Mouse (Mus musculus): ENCODE measurements around the gene Ripk4. TPM values are rescaled to one million over a fixed set of nuclear protein-coding genes. Genes with fewer than 3 reads are reported as not detected.
A peak's percentile ranks its signal among the peaks of the same experiment; 100 is the strongest.

Ripk4 gene
- polyA plus RNA-seq, 1 experiment from 2014 or later: 0.53 TPM

- Histone ChIP-seq H3K4me2 (peak overlapping the region; percentile 68), H3K27ac (no peak overlapping the region), H3K9ac (peak overlapping the region; percentile 56; the same call in 1 of the 2 replicates), H3K36me3 (no peaks in the 10 kb centered on the region), H3K4me1 (replicated peaks) (peaks cover 14% of the 10 kb centered on the region), H3K27me3 (peaks cover 67% of the 10 kb centered on the region), H3K9me3 (no peaks in the 10 kb centered on the region), H3K4me3 (peak overlapping the region; percentile 44)
- WGBS: 13% methylated on average over 13 of the region's 13 CpGs
- ATAC-seq (ENCODE audit: low FRiP score): no peak
These were observed 378 bp upstream of the Ripk4 start for GRCm38 (mm10) chr16:97763990-97764340.

GRCm38 (mm10) chr16:97761782-97762181, 1.8 kb downstream of the Ripk4 start:
- no peaks in the 10 kb centered on the region for H3K9me3 ChIP-seq
- WGBS: 57% methylated on average over 2 of the region's 2 CpGs
- no peaks in the 10 kb centered on the region for H3K36me3 ChIP-seq
- H3K9ac ChIP-seq: no peak overlapping the region
- H3K4me2 ChIP-seq: no peak overlapping the region
- peaks cover 14% of the 10 kb centered on the region for H3K4me1 ChIP-seq (replicated peaks)
- H3K4me3 ChIP-seq: no peak overlapping the region
- peaks cover 66% of the 10 kb centered on the region for H3K27me3 ChIP-seq
- H3K27ac ChIP-seq: no peak overlapping the region
- no peak for ATAC-seq (ENCODE audit: low FRiP score)

GRCm38 (mm10) chr16:97759681-97760080, 3.9 kb downstream of the Ripk4 start:
- WGBS: 43% methylated on average over 3 of the region's 3 CpGs
- H3K4me3 ChIP-seq: no peak overlapping the region
- no peaks in the 10 kb centered on the region for H3K9me3 ChIP-seq
- no peak for ATAC-seq (ENCODE audit: low FRiP score)
- peaks cover 45% of the 10 kb centered on the region for H3K27me3 ChIP-seq
- no peak overlapping the region for H3K27ac ChIP-seq
- H3K4me2 ChIP-seq: no peak overlapping the region
- peaks cover 14% of the 10 kb centered on the region for H3K4me1 ChIP-seq (replicated peaks)
- no peaks in the 10 kb centered on the region for H3K36me3 ChIP-seq
- H3K9ac ChIP-seq: no peak overlapping the region

- WGBS: 87% methylated on average over 2 of the region's 2 CpGs
- Histone ChIP-seq H3K9ac (no peak overlapping the region), H3K36me3 (no peaks in the 10 kb centered on the region), H3K4me1 (replicated peaks) (peaks cover 7% of the 10 kb centered on the region), H3K27me3 (peaks cover 31% of the 10 kb centered on the region), H3K27ac (no peak overlapping the region), H3K9me3 (no peaks in the 10 kb centered on the region), H3K4me2 (no peak overlapping the region), H3K4me3 (no peak overlapping the region)
- no peak for ATAC-seq (ENCODE audit: low FRiP score)
These were observed 5.3 kb downstream of the Ripk4 start for GRCm38 (mm10) chr16:97758288-97758687.

GRCm38 (mm10) chr16:97756460-97756859, 7.1 kb downstream of the Ripk4 start:
- H3K4me1 ChIP-seq (replicated peaks): no peaks in the 10 kb centered on the region
- H3K4me2 ChIP-seq: no peak overlapping the region
- H3K27ac ChIP-seq: no peak overlapping the region
- ATAC-seq (ENCODE audit: low FRiP score): no peak
- no peaks in the 10 kb centered on the region for H3K36me3 ChIP-seq
- no peak overlapping the region for H3K9ac ChIP-seq
- no peak overlapping the region for H3K4me3 ChIP-seq
- no peaks in the 10 kb centered on the region for H3K9me3 ChIP-seq
- 82% methylated on average over 2 of the region's 2 CpGs for WGBS
- peaks cover 13% of the 10 kb centered on the region for H3K27me3 ChIP-seq

GRCm38 (mm10) chr16:97752316-97752941, 11.2 kb downstream of the Ripk4 start:
- Histone ChIP-seq H3K27ac (no peak overlapping the region), H3K9me3 (no peaks in the 10 kb centered on the region), H3K27me3 (no peaks in the 10 kb centered on the region), H3K4me1 (replicated peaks) (no peaks in the 10 kb centered on the region), H3K9ac (no peak overlapping the region), H3K36me3 (no peaks in the 10 kb centered on the region), H3K4me2 (no peak overlapping the region), H3K4me3 (no peak overlapping the region)
- ATAC-seq (ENCODE audit: low FRiP score): no peak
- WGBS: 93% methylated on average over 3 of the region's 3 CpGs

- H3K9ac ChIP-seq: no peak overlapping the region
- H3K4me2 ChIP-seq: no peak overlapping the region
- H3K9me3 ChIP-seq: no peaks in the 10 kb centered on the region
- H3K4me1 ChIP-seq (replicated peaks): no peaks in the 10 kb centered on the region
- H3K27me3 ChIP-seq: no peaks in the 10 kb centered on the region
- H3K36me3 ChIP-seq: no peaks in the 10 kb centered on the region
- H3K27ac ChIP-seq: no peak overlapping the region
- H3K4me3 ChIP-seq: no peak overlapping the region
- no peak for ATAC-seq (ENCODE audit: low FRiP score)
- WGBS: 80% methylated on average over 8 of the region's 8 CpGs
These were observed 11.7 kb downstream of the Ripk4 start for GRCm38 (mm10) chr16:97751884-97752283.

- Histone ChIP-seq H3K9me3 (no peaks in the 10 kb centered on the region), H3K4me2 (no peak overlapping the region), H3K27me3 (no peaks in the 10 kb centered on the region), H3K36me3 (no peaks in the 10 kb centered on the region), H3K27ac (no peak overlapping the region), H3K9ac (no peak overlapping the region), H3K4me1 (replicated peaks) (no peaks in the 10 kb centered on the region), H3K4me3 (no peak overlapping the region)
- ATAC-seq (ENCODE audit: low FRiP score): no peak
- 94% methylated on average over 6 of the region's 6 CpGs for WGBS
These were observed 15.2 kb downstream of the Ripk4 start for GRCm38 (mm10) chr16:97748421-97748820.

- no peak overlapping the region for H3K27ac ChIP-seq
- H3K9ac ChIP-seq: no peak overlapping the region
- no peak for ATAC-seq (ENCODE audit: low FRiP score)
- H3K27me3 ChIP-seq: no peaks in the 10 kb centered on the region
- no peak overlapping the region for H3K4me2 ChIP-seq
- 80% methylated on average over 6 of the region's 6 CpGs for WGBS
- no peaks in the 10 kb centered on the region for H3K4me1 ChIP-seq (replicated peaks)
- H3K4me3 ChIP-seq: no peak overlapping the region
- no peaks in the 10 kb centered on the region for H3K36me3 ChIP-seq
- H3K9me3 ChIP-seq: no peaks in the 10 kb centered on the region
These were observed 25.6 kb downstream of the Ripk4 start for GRCm38 (mm10) chr16:97738030-97738429.

- H3K27me3 ChIP-seq: no peaks in the 10 kb centered on the region
- no peak overlapping the region for H3K27ac ChIP-seq
- no peak overlapping the region for H3K4me3 ChIP-seq
- no peak overlapping the region for H3K9ac ChIP-seq
- no peak for ATAC-seq (ENCODE audit: low FRiP score)
- H3K4me1 ChIP-seq (replicated peaks): no peaks in the 10 kb centered on the region
- no peak overlapping the region for H3K4me2 ChIP-seq
- no peaks in the 10 kb centered on the region for H3K36me3 ChIP-seq
- 82% methylated on average over 2 of the region's 2 CpGs for WGBS
- H3K9me3 ChIP-seq: no peaks in the 10 kb centered on the region
These were observed 27.0 kb downstream of the Ripk4 start for GRCm38 (mm10) chr16:97736562-97736961.

GRCm38 (mm10) chr16:97734760-97735322, 28.7 kb downstream of the Ripk4 start:
- Histone ChIP-seq H3K4me3 (no peak overlapping the region), H3K36me3 (no peaks in the 10 kb centered on the region), H3K27ac (no peak overlapping the region), H3K4me2 (no peak overlapping the region), H3K27me3 (no peaks in the 10 kb centered on the region), H3K9ac (no peak overlapping the region), H3K9me3 (no peaks in the 10 kb centered on the region), H3K4me1 (replicated peaks) (no peaks in the 10 kb centered on the region)
- 71% methylated on average over 9 of the region's 9 CpGs for WGBS
- no peak for ATAC-seq (ENCODE audit: low FRiP score)

GRCm38 (mm10) chr16:97733599-97733998, 30.0 kb downstream of the Ripk4 start:
- Histone ChIP-seq H3K27ac (no peak overlapping the region), H3K4me3 (no peak overlapping the region), H3K4me1 (replicated peaks) (no peaks in the 10 kb centered on the region), H3K36me3 (no peaks in the 10 kb centered on the region), H3K4me2 (no peak overlapping the region), H3K9ac (no peak overlapping the region), H3K27me3 (no peaks in the 10 kb centered on the region), H3K9me3 (no peaks in the 10 kb centered on the region)
- no peak for ATAC-seq (ENCODE audit: low FRiP score)
- WGBS: 71% methylated on average over 2 of the region's 2 CpGs

GRCm38 (mm10) chr16:97730321-97730720, 33.3 kb downstream of the Ripk4 start:
- H3K27ac ChIP-seq: no peak overlapping the region
- no peaks in the 10 kb centered on the region for H3K36me3 ChIP-seq
- no peak overlapping the region for H3K9ac ChIP-seq
- ATAC-seq (ENCODE audit: low FRiP score): no peak
- H3K4me1 ChIP-seq (replicated peaks): no peaks in the 10 kb centered on the region
- no peak overlapping the region for H3K4me3 ChIP-seq
- H3K27me3 ChIP-seq: no peaks in the 10 kb centered on the region
- no peak overlapping the region for H3K4me2 ChIP-seq
- no peaks in the 10 kb centered on the region for H3K9me3 ChIP-seq
- whole genome bisulfite sequencing: 85% methylated on average over 1 of the region's 1 CpGs

All from hindbrain, embryonic 13.5 days (tissue).